8 mouse cellular contexts compared by ENCODE assay signal in the genomic region with DNA sequence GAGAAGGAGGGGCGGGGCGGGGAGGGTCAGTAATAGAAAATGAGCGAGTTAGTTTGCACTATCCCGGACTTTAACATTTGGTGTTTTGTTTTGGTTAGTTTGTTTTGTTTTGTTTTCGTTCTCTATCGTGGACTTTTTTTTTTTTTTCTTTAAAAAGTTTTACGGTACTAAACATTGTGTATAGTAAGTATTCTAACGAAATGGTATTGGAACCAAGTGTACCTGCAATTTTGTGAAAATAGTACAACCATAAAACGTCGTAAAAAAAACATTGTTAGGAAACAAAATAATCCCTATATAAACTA. TPM values are rescaled to one million over a fixed set of nuclear protein-coding genes. Genes with fewer than 3 reads are reported as not detected.
DNase-seq lines count a peak whose midpoint lies in the region; ATAC-seq lines count a peak whose summit lies in the region.

A gene (minus strand): TSS at position 6 of the 305 bp plus-strand sequence.

- no peak for ATAC-seq in megakaryocyte, adult 5-6 weeks (ENCODE audit: poor library complexity, severe bottlenecking)
- no peak for ATAC-seq in heart, embryonic 11.5 days (replicated peaks; ENCODE audit: insufficient number of reproducible peaks, low FRiP score, low TSS enrichment)
- no peak for ATAC-seq in limb, embryonic 13.5 days (ENCODE audit: low FRiP score, low read depth)
- no peak for ATAC-seq in stomach, embryonic 16.5 days (ENCODE audit: insufficient read depth, low FRiP score)
- no peak for ATAC-seq in megakaryocyte-erythroid progenitor cell, adult 5-6 weeks (replicated peaks; ENCODE audit: low FRiP score, low TSS enrichment, poor library complexity, severe bottlenecking)

- H3K4me2 ChIP-seq in heart, embryonic 11.5 days = peak within 1 kb of the TSS; percentile 64
- peak within 1 kb of the TSS; percentile 69 for H3K4me2 ChIP-seq in limb, embryonic 13.5 days (replicated peaks)
- peak within 1 kb of the TSS; percentile 56 for H3K4me2 ChIP-seq in stomach, embryonic 16.5 days (ENCODE audit: low read depth, low read length)

- H3K4me1 ChIP-seq in megakaryocyte, embryonic 14.5 days = peaks cover 3% of the 10 kb centered on the region; the same call in 1 of the 2 replicates
- no peaks in the 10 kb centered on the region for H3K4me1 ChIP-seq in heart, embryonic 11.5 days (ENCODE audit: control insufficient read depth, insufficient read depth, low read length)
- H3K4me1 ChIP-seq in limb, embryonic 13.5 days = no peaks in the 10 kb centered on the region
- no peaks in the 10 kb centered on the region for H3K4me1 ChIP-seq in stomach, embryonic 16.5 days (ENCODE audit: control insufficient read depth, insufficient read depth, low read length)

- DNase-seq in adrenal gland, adult 8-10 months = no peak
- no peak for DNase-seq in left cerebral cortex, postnatal 36 days (ENCODE audit: low spot score in 2 of 2)

- WGBS in heart, embryonic 11.5 days (ENCODE audit: insufficient replicate concordance) = 19% methylated on average over 10 of the region's 10 CpGs
- 15% methylated on average over 10 of the region's 10 CpGs for WGBS in limb, embryonic 13.5 days
- WGBS in stomach, embryonic 16.5 days = 6% methylated on average over 10 of the region's 10 CpGs

- H3K27ac ChIP-seq in heart, embryonic 11.5 days (ENCODE audit: low read depth, low read length) = peak within 1 kb of the TSS; percentile 70
- H3K27ac ChIP-seq in limb, embryonic 13.5 days = no peak within 1 kb of the TSS
- H3K27ac ChIP-seq in stomach, embryonic 16.5 days (ENCODE audit: low read length) = peak within 1 kb of the TSS; percentile 57

- no peaks in the 10 kb centered on the region for H3K36me3 ChIP-seq in megakaryocyte, embryonic 14.5 days (replicated peaks; ENCODE audit: low read length)
- no peaks in the 10 kb centered on the region for H3K36me3 ChIP-seq in heart, embryonic 11.5 days (ENCODE audit: control insufficient read depth, insufficient read depth, low read length)
- no peaks in the 10 kb centered on the region for H3K36me3 ChIP-seq in limb, embryonic 13.5 days
- H3K36me3 ChIP-seq in stomach, embryonic 16.5 days (ENCODE audit: control insufficient read depth, insufficient read depth, low read length) = no peaks in the 10 kb centered on the region

- peak within 1 kb of the TSS; percentile 86 for H3K4me3 ChIP-seq in megakaryocyte, embryonic 14.5 days (replicated peaks)
- peak within 1 kb of the TSS; percentile 49 for H3K4me3 ChIP-seq in heart, embryonic 11.5 days (ENCODE audit: low read depth, low read length)
- H3K4me3 ChIP-seq in limb, embryonic 13.5 days = peak within 1 kb of the TSS; percentile 48
- H3K4me3 ChIP-seq in stomach, embryonic 16.5 days (replicated peaks; ENCODE audit: low read length) = peak within 1 kb of the TSS; percentile 58

- intact Hi-C loops in left cerebral cortex, postnatal 36 days (cut with DNase I) = no loop called here

- no peaks in the 10 kb centered on the region for H3K9me3 ChIP-seq in megakaryocyte, embryonic 14.5 days
- H3K9me3 ChIP-seq in heart, embryonic 11.5 days (replicated peaks; ENCODE audit: control insufficient read depth, low read length) = no peaks in the 10 kb centered on the region
- no peaks in the 10 kb centered on the region for H3K9me3 ChIP-seq in limb, embryonic 13.5 days
- H3K9me3 ChIP-seq in stomach, embryonic 16.5 days (replicated peaks; ENCODE audit: control insufficient read depth, low read length) = no peaks in the 10 kb centered on the region

- no peaks in the 10 kb centered on the region for H3K27me3 ChIP-seq in megakaryocyte, embryonic 14.5 days (replicated peaks)
- no peaks in the 10 kb centered on the region for H3K27me3 ChIP-seq in heart, embryonic 11.5 days (ENCODE audit: control insufficient read depth, insufficient read depth, low read length)
- no peaks in the 10 kb centered on the region for H3K27me3 ChIP-seq in limb, embryonic 13.5 days
- H3K27me3 ChIP-seq in stomach, embryonic 16.5 days (ENCODE audit: control insufficient read depth, insufficient read depth, low read length) = no peaks in the 10 kb centered on the region

- peak within 1 kb of the TSS; percentile 72 for H3K9ac ChIP-seq in heart, embryonic 11.5 days (ENCODE audit: low read depth, low read length)
- peak within 1 kb of the TSS; percentile 66 for H3K9ac ChIP-seq in limb, embryonic 13.5 days
- H3K9ac ChIP-seq in stomach, embryonic 16.5 days (ENCODE audit: low read length) = peak within 1 kb of the TSS; percentile 74

RNA-seq across cellular contexts. Expression of the gene that starts here (rescaled TPM):
- not detected in 2 replicates for polyA plus RNA-seq in megakaryocyte, embryonic 14.5 days (2012; ENCODE audit: insufficient read depth, low replicate concordance)
- total RNA-seq in megakaryocyte, adult 5-6 weeks (2015) = not detected in 2 replicates
- not detected in 2 replicates for total RNA-seq in megakaryocyte, adult 5-6 weeks (2017)
- polyA plus RNA-seq in heart, embryonic 11.5 days (2014; fragmentation: Nextera tagmentation; extraction: Ambion mirVana) = 17.9 and 19.9 TPM in 2 replicates
- polyA plus RNA-seq in limb, embryonic 13.5 days (2015; fragmentation: Nextera tagmentation; extraction: Ambion mirVana) = 2.3 and 2.6 TPM in 2 replicates
- polyA plus RNA-seq in stomach, embryonic 16.5 days (2015; fragmentation: Nextera tagmentation; extraction: Ambion mirVana) = 20.5 TPM in 2 replicates
- total RNA-seq in megakaryocyte-erythroid progenitor cell, adult 5-6 weeks (2014; fragmentation: Nextera tagmentation) = not detected in 2 replicates
- total RNA-seq in megakaryocyte-erythroid progenitor cell, adult 5-6 weeks (2017) = not detected in 2 replicates
- 1 to 10 TPM; 2.2 to 6.9 (median 3.5) TPM for total RNA-seq in adrenal gland, adult 8-10 months (2022)
- 1 to 10 TPM; 3.0 to 3.1 TPM for total RNA-seq in left cerebral cortex, postnatal 36 days (2021)
